Mouse (Mus musculus): ENCODE measurements around the gene Kcnj11.

Gene Kcnj11

GRCm38 (mm10) chr7:46100563-46100962 lies at the start of gene Kcnj11:
Gene Kcnj11 (minus strand): TSS chr7:46100764.
- peak; percentile 46 to 80 for DNase-seq (ENCODE audit: low spot score in 2 of 2)

GRCm38 (mm10) chr7:46147417-46147816 lies 46.9 kb upstream of the Kcnj11 start:
- DNase-seq (ENCODE audit: low spot score in 2 of 2) = no peak

DNA sequence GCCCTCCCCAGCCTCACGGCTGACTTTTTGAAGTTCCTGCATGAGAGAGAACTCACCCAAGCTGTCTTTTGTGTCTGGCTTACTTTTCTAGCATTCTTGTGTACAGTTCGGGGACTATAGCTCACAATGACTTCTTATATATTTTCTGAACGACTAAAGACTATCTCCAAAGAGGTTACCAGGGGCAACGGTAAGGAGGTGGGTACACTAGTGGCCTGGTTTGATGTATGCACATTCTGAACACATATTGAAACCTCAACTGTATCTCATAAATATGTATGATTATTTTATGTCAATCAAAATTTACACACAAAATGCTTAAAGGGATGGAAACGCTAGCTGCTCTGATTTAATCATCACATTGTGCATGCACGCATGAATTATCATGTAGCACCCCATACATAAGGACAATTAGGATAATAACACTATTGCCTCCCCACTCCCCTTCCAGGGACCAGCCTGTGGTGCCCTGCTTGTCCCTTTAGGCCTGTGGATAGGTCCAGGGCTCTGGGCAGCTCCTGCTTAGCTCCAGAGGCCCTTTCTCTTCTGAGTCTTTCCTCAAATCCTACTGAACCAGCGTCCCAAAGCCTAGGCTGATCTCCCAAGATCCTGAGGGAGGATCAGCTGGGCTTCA lies 46.2 kb upstream of the Kcnj11 start:
- no peak for DNase-seq (ENCODE audit: low spot score in 2 of 2)

DNA sequence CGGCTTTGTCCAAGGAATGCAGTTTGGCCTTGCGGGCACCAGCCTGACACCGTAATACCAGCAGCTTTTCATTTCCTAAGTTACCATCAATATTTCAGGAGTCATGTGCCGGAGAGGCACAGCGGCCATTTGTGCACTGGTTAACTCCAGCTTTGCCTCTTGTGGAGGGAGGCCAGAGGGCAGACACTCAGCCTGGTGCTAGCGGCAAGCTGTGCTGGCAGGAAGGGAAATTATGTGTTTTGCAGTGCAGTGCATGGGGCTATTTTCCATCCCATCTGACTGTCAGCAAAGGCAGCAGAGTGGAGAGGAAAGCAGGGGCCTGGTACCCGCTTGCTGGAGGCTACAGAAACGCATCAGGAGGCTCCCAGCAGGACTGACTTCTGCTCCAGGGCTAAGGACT lies 43.5 kb upstream of the Kcnj11 start:
- DNase-seq (ENCODE audit: low spot score in 2 of 2) = no peak

DNA sequence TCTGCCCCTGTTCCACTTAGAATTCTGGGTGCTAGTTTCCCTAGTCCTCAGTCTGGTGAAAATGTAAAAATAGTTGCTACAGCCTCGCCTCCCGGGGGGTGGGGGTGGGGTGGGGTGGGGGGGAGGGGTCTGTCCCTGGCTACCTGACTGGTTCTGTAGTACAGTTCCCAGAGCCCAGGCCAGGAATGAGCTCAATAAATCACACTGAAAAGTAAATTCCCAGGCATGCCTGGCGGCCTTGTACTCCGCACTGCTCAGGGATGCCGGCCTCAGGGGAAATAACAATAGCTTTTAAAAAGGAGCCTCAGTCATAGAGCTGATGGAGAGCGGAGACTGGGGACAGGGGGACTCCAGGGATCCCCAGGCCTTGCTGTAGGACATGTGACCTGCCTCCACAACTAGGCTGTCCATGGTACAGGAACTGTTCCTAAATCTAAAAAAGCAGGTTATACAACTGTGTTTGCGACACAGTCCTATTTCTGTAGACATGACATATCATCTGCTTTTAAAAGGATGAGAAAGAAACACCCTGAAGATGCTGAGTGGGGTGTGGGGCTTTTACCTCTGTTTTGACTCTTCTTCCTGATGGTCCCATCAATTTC lies 37.9 kb upstream of the Kcnj11 start:
- DNase-seq (ENCODE audit: low spot score in 2 of 2) = no peak

DNA sequence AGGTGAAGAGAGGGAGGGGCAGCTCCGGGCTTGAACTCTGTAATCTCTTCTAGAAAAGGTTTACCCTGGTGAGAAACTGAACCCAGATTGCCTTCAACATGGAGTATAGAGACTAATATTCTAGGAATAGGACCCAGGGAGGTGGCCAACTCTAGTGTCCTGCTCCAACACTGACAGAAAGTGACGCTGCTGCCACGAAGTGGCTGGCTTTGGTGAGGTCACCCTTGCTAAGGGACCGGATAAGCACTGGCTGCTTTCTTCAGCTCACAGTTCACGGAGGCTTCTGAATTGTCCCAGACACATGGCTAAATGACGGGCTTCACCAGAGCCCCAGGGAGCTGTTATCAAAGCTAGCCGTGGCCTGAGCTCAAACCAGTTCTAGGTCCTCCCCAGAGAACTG lies 33.3 kb upstream of the Kcnj11 start:
- DNase-seq (ENCODE audit: low spot score in 2 of 2) = no peak

- DNase-seq (ENCODE audit: low spot score in 2 of 2) = no peak
Measured at GRCm38 (mm10) chr7:46132229-46132628, 31.7 kb upstream of the Kcnj11 start.

- DNase-seq (ENCODE audit: low spot score in 2 of 2) = no peak
Measured at GRCm38 (mm10) chr7:46131806-46132205, 31.2 kb upstream of the Kcnj11 start.

GRCm38 (mm10) chr7:46131266-46131665 lies 30.7 kb upstream of the Kcnj11 start:
- no peak for DNase-seq (ENCODE audit: low spot score in 2 of 2)

GRCm38 (mm10) chr7:46130723-46131122 lies 30.2 kb upstream of the Kcnj11 start:
- no peak for DNase-seq (ENCODE audit: low spot score in 2 of 2)

DNA sequence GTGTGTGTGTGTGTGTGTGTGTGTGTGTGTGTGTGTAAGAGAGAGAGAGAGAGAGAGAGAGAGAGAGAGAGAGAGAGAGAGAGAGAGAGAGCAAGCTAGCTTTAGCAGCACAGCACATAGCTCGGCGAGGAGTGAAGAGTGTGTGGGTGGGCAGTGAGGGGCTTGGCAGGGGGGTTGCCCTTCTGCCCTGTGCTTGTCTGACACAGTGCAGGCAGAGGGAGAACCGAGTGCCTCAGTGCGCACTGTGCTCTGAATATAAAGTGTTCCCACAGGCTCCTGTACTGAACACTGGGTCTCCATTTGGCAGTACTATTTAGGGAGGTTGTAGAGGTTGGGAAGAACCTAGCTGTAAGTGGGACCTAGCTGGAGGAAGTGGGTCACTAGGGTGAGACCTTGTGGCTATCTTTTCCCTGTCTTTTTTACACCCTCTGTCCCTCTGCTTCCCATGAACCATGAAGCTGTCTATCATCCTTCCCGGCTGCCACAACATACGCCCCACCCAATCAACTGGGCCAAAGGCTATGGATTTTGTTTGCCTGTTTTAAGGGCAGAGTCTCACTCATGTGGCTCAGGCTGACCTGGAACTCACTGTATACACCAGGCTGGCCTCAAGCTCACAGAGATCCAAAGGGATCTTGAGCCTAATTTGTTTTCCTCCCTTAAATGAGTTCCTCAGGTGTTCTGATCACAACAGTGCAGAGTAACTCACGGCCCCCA lies 29.1 kb upstream of the Kcnj11 start:
- no peak for DNase-seq (ENCODE audit: low spot score in 2 of 2)

GRCm38 (mm10) chr7:46128196-46128595 lies 27.6 kb upstream of the Kcnj11 start:
- no peak for DNase-seq (ENCODE audit: low spot score in 2 of 2)

DNA sequence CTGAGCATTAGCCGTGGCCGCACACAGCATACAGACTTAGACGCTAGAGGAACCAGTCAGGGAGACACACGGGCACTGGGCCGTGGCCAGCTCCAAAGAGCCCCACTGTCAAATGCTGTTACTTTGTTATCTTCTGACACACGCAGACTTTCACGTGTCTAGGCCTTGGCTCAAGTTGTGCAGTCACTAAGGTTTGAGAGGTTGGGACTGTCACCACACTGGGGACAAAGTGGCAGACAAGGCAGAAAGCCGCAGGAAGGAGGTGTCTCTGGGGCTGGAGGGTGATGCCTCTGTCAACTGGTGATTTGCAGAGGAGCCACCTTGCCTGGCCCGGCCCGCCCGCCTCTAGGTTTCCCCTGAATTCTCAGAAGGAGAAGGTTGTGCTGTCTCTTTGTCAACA lies 24.8 kb upstream of the Kcnj11 start:
- no peak for DNase-seq (ENCODE audit: low spot score in 2 of 2)

GRCm38 (mm10) chr7:46124460-46124859 lies 23.9 kb upstream of the Kcnj11 start:
- DNase-seq (ENCODE audit: low spot score in 2 of 2) = no peak

DNA sequence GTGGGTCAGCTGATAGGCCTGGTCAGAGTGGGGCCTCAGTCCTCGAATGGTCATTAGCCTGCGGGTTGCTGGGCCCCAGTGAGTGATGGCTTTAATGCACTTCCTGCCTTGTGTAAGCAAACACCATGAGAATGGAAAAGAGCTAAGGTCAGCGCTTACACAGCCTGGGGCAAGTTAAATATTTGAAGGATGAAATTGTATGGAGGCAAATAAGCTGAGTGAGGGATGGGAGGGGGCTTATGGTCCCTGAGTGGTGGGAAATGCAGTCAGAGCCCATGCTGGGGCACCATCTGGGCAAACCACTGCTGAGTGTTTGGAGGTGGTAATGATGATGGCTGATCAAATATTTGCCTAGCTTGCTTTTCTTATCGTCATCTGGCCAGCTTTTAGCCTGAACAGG lies 22.4 kb upstream of the Kcnj11 start:
- no peak for DNase-seq (ENCODE audit: low spot score in 2 of 2)

DNA sequence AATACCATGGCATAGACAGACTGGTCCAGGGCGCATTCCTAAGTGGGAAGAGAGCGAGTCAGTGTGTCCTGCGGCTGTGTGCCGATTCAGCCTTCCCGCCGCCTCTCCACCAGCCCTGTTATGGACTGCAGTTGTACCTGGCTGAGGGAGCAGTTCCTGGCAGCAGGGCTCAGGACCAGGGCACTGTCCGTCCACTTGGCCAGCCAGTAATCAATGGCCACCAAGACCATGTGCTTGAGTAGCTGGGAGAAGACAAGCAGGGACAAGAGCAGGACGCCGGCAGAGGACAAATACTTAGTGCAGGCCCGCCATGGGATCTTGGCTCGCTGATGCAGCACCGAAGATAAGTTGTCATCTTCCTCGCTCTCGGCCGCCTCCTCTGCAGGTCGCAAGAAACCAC lies 16.5 kb upstream of the Kcnj11 start:
- no peak for DNase-seq (ENCODE audit: low spot score in 2 of 2)

GRCm38 (mm10) chr7:46116118-46116581 lies 15.6 kb upstream of the Kcnj11 start:
- DNase-seq (ENCODE audit: low spot score in 2 of 2) = no peak

- no peak for DNase-seq (ENCODE audit: low spot score in 2 of 2)
Measured at GRCm38 (mm10) chr7:46113435-46113834, 12.9 kb upstream of the Kcnj11 start.

GRCm38 (mm10) chr7:46111938-46112337 lies 11.4 kb upstream of the Kcnj11 start:
- DNase-seq (ENCODE audit: low spot score in 2 of 2) = no peak

DNA sequence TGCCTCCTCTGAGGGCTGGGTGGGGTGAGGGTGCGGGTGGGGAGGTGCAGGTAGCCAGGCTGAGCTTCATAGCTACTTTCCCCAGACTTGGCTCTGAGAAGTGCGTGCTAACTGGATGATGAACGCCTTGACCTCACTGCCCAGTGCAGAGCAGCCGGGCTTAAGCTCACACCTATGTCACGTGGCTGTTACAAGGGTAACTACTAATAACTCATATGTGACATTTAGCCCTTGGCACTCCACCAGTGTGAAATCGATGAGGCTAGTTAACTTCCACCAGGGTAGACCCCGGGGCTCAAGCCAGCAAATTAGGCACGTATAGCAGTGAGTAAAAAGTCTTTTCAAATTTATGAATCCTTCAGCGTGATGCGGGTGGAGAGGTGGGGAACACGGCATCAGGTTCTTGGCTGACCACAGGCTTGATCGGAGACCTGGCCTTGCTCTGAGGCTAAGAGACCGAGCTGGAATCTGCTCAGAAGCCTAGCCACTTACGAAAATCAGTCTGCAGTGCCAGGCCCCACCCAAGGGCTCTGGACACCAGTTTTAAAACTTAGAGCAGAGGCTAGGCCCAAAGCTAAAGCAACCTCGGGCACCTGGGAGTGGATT lies 10.8 kb upstream of the Kcnj11 start:
- no peak for DNase-seq (ENCODE audit: low spot score in 2 of 2)

DNA sequence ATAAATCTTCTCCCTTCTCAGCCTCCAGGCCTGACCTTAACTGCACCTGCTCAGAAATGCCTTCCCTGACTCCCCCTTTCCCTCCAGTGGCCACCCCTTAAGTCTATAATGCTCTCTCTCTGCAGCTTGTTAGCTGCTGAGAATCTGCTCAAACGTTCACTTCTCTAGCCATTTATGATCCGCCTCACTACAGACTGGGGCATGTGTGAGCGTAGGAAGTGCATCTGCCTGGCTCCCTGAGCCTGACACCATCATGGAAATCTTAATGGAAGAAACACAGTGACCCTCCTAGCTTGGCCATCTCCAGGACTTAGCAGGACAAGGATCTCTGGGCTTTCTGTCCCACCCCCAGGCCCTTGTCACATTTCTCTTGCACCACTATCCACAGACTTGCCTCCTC lies 9.5 kb upstream of the Kcnj11 start:
- no peak for DNase-seq (ENCODE audit: low spot score in 2 of 2)

- no peak for DNase-seq (ENCODE audit: low spot score in 2 of 2)
Measured at GRCm38 (mm10) chr7:46105484-46105883, 4.9 kb upstream of the Kcnj11 start.

Measured in urinary bladder, postnatal 4 days (tissue).